Mouse (Mus musculus): Measurements from ENCODE around the gene Card9.

Card9 gene

DNA sequence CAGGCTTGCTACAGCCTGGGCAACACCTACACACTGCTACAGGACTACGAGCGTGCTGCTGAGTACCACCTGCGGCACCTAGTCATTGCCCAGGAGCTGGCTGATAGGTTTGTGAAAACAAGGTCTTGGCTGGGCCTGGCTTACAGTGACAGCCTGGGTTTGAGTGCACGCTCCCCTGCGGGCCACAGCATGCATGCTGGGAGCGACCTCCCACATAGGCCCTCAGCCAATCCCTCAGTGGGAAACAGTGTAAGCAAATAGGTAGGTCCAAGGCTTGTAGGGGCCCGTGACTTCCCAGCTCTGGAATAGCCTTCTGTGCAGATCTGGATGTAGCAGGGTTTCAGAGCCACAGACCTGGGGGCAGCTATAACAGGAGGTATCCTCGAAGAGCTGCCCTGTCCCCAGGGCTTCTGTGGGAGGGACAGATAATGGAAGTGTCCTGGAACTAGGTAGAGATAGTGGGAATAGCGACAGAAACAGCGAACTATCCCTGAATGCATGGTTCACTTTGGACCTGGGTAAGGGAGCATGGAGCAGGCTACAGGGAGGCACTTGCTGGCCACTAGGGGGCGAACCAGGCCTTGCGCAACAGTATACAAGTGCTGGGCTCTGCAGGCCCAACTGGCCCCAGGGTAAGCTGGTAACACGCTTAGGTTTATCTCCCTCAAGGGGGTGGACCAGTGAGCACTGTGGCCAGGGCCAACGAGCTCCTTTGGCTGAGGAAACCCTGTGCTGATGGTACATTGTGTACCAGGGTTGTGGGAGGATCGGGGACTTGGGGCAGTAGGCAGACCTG is 35.1 kb downstream of the Card9 start:
- no peak for DNase-seq (ENCODE audit: low spot score)

DNA sequence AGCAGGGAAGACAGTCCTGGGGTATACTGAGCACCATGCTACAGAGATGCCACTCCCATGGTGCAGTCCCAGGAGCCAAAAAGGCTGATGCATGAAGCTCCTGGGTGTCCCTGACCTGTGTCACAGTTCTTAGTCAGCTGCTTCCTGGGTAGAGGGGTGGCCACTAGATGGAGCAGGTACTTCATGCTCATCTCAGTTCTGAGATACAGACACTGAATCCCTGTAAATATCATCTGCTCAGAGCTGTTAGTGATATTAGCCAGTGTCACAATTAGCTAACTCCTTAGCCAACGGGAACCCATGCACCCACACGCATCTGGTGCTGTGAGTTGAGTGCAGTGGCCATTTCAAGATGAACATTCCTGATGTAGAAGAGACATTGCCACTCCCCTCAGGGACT is 35.8 kb downstream of the Card9 start:
- DNase-seq (ENCODE audit: low spot score): no peak

DNA sequence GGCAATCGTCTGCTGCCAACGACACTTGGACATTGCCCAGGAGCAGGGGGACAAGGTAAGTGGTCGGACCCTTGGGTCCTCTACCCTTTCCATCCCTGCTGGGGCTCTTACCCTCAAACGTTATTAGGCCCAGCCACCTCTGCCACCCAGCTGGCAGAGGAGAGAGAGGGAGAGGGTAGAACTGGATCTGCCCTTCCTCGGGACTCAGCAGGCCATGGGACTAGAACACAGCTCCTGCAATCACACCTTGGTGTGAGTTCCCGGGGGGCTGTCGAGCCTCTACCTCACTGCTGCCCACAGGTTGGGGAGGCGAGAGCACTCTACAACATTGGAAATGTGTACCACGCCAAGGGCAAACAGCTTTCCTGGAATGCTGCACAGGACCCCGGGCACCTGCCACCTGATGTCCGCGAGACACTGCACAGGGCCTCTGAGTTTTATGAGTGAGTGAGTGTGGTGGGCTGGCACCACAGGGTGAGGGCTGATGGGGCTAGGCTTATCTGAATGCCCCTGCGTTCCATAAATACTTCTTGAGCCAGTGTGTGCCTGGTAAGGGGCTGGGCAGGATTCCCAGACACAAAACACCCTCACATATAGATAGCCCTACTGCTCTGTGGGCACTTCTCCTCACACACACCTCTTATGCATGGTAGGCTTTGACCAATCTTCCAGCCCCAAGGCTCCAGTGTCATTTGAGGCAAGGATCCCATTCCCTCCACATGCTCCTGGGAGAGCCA is 37.0 kb downstream of the Card9 start:
- DNase-seq (ENCODE audit: low spot score): no peak

DNA sequence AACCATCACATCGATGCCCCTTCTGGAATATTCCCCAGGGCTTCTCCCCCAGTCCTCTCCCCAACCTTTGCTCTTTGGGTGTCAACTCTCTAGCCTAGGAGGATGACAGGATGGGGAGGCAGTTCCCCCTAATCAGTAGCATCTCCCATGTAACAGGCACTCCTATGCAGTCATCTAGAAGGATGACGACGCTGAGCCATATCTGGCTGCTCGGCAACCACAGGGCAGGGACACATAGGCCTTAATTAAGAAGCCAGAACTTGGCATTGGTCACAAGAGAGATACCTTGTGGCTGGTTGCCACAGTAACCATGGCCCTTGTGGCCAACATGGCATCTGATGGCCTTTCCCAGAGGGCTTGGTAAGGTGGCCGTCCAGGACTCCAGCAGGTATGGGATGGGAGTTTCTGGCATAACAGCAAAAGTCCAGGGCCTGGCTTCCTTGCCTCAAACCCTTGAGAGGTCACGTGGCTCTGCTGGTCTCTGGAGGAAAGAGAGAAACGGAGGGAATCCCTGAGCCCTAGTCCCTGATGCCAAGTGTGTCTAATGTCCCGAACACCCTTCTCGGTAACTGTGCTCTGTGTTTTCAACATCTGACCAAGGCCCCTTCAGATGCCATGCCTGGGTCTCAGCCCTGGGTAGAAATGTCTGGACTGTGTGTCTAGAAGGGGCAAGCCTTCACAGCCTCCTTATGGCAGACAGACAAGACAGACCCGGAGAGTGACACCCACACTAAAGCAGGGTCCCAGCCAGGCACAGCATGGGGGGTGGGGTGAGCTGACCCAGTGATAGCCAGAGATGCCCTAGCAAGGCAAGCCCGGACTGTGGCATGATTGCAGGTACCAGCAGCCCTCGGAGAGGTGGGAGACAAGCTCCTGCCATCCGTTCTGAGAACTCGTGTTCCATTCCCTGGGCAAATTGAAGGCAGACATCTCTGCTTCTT is 40.2 kb downstream of the Card9 start:
- DNase-seq (ENCODE audit: low spot score): no peak

DNA sequence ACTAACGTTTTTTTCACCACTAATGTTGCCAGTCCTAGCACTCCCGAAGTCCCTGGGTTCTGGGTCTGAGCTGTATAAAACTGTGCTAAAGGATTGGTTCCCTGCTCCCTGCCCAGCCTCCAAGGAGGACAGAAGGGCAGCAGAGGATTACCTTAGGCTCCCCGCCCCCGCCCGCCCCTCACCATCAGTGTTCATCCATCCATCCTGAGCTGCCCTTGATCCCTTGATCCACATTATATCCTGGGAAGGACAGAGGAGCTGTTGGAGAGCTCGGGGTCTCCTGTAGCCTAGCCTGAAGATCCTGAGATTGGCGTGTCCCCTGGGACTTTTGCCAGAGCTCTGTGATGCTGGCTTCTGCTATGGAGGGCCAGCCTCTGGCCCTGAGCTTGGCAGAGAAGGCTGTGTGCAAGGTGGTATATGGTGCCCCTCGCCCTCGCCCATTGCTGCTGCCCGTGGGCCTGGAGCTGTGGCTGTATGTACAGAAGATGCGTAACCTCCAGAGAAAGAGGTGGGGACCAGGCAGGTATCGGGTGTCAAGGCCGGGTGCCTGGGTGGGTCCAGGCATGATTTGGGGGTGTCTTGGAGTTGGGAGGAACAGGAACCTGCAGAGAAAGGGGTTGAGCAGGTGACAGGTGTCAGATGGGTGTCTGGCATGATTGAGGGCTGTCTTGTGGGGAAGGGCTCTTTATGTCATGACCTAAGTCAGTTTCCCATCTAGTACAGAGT is 41.0 kb downstream of the Card9 start:
- DNase-seq (ENCODE audit: low spot score): no peak

DNA sequence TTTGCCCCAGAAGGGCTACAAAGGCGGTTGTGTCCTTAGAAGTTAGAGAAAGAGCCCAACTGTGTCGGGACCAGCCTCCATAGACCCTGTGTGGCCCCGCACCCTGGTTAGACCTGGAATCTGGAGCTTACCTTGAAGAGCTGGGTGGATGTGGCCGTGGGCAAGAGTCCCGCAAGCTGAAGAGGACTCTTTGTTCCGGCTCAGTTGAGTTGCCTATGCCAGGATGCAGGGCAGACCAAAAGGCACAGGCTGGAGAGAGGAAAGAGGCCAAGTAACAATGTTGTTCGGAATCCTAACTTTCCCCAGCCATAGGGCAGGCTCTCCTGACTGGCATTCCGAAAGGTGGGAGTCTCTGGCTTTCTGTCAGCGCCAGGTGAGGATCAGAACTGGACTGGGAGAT is 41.6 kb downstream of the Card9 start:
- DNase-seq (ENCODE audit: low spot score): no peak

DNA sequence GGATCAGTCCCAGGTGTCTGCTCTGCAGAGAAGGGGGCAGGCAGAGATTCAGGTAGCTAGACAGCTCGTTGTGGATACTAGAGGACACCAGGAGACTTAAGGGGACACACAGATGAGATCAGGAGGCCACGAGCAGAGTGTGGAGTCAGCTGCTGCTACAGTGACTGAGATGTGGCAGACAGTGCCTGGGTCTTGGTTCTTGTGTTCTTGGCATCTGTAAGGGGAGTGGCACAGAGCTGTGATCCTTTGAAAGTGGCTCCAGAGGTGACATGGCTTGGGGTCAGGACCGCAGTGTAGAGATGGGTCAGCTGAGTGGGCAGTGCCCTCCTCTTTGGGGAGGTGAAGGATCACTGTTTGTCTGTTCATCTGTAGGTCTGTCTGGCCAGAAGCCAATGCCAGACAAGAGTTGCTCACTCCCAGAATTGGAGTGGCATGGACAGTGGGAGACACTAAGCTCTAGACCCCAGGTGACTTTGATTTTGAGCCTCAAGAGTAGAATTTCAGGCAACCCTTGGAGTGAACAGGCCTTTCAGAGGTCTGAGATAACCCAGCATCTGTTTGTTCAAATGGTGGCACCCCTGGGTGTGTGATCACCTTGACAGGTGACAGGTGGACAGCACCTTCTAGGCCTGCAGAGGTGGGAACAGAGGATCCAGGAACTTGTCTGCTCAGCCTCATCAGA is 42.6 kb downstream of the Card9 start:
- DNase-seq (ENCODE audit: low spot score): no peak

DNA sequence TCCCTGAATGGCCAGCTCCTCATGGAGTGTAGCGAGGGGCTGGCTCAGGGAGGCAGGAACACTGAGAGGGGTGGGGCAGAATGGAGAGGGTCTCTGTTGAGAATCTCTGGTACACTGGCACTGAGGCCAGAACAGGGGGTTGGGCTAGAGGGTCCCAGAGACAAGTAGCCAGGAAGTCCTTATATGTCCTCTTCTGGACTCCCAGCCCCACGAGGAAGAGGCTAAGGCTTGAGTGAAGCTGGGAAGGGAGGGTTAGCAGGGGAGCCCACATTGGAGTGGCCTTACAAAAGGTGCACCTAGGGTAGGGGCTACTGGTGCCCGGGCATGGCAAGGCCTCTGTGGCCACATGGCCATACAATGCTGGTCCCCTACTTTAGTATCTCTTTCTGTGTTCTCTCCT is 43.3 kb downstream of the Card9 start:
- DNase-seq (ENCODE audit: low spot score): no peak

DNA sequence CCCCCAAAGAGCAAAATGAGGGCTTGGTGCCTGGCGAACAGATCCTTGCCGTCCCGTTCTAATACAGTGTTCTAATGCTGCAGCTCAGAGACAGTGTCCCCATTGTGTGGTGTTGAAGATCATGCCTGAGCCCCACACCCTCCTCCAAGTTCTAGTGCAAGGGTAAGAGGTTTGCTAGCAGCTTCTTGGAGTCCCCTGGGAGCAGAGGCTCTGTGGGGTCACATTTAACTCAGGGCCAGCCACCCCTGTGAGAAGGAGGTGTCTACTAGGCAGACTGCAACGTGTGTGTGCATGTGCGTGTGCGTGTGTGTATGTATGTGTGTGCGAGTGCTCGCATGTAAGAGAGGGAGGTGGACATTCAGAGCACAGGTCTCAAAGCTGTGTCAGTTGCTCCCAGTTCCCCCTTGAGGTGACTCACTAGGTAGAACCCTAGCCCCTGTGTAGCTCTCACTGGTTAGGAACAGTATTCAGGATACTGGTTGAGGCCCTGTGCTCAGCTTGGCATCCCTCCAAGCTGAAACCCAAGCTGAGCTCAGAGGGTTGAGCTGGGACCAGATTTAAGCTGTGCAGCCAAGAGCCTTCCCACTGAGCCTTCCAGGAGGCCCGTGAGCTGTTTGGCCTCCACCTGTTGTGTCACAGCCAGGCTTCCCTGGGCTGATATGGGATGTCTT is 44.0 kb downstream of the Card9 start:
- no peak for DNase-seq (ENCODE audit: low spot score)

DNA sequence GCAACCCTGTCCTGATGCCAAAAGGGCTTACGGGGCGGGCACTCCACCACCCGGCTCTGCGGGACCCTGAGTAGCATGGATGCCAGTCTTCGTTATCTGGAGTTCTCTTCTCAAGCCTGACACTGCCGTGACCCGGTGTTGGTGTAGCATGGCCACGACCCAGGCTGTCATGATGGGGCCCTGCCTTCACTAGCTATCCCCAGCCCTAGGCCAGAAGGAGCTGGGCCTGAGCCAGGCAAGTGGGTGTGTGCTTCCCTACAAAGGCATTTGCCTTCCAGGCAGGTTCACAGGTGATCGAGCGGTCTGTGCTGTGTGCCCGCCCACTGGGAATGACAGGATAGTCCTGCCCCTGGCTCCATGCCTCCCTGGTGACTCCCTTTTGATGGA is 44.8 kb downstream of the Card9 start:
- DNase-seq (ENCODE audit: low spot score): peak; percentile 54

DNA sequence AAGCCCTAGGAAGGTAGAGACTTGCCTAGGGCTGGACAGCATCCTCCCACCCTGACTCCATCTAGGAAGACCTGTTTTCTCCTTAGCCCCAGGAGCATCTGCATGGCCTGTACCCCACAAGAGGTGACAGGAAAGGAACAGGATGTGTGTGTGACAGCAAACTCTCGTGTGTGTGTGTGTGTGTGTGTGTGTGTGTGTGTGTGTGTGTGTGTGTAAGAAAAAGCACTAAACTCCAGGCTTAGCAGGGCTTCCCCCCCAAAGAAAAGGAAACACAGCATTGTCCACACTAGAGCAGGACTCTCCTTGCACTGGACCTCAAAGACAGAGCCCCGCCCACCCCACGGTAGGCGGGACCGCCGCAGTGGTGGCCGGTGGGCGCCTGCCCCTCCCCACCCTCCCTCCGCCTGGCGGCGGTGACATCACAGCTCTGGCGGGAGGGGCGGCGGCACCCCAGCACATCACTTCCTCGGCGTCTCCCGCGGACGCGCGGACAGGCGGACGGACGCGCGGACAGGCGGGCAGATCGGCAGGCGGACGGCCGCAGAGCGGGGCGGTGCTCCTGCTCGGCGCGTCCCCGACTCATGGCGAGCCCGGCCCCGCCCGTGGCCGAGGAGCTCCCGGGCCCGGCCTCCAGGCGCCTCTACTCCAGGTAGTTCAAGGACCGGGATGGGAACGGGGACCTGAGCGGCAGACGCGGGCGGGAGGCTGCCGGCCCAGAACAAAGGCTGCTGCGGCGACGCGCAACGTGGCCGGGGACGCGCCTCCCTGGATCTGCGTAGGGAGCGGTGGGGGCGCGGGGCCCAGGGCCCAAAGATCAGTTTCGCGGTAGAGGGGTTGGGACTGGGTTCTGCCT is 45.4 kb downstream of the Card9 start, which contains the start of gene Gpsm1:
Gpsm1 (plus strand) TSS at position 444 of the 853 bp plus-strand sequence.
- peak; percentile 68 for DNase-seq (ENCODE audit: low spot score)

DNA sequence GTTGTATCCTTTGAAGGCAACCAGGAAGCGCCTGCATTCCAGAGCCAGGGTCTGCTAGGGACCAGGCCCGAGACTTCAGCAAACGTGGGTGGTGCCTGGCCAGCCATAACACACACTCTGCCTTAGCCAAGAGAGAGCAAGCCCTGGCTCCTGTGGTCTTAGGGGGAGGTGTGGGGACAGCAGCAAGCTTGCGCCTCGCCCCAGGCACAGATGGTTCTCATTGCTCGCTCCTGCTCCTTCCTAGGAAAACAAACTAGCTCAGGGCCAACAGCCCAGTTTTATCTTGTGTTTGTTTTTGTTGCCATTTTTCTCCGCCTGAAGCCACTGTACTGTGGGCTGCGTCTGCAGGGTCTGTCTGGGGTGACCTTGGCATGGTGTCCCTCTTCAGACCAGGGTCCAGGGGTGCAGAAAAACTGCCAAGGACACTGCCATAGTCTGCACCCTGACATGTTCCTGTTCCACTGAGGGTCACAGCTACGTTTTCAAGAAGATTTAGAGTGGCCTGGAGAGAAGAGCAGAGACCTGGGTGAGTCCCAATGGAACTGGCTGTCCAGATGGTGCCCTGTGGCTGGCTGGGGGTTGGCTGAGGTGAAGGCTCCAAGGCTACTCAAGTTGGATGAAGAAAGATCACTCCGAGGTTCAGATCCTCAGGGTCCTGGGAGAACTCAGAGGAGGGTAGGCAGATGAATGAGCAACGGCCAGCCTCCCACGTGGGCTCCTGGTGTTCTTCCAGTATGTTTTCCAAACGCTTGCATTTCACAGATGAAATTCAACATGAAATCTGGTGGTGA is 46.2 kb downstream of the Card9 start:
- peak; percentile 46 for DNase-seq (ENCODE audit: low spot score)

DNA sequence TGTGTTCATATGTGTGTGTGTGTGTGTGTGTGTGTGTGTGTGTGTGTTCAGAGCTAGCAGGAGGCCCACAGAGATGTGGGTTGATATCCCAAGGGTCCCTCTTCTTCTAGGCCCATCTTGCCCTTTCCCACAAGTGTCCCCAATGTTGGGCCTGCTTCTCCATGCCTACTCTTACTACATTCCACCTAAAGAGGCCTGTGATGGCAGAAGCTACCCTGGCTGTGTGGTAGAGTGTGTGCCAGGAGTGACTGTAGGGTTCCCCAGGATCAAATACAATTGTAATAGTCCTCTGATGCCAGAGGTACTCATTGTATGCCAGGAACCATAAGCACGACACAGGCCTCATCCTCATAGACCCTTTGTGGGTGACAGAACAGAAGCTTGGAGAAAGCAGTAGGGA is 47.3 kb downstream of the Card9 start:
- DNase-seq (ENCODE audit: low spot score): no peak

DNA sequence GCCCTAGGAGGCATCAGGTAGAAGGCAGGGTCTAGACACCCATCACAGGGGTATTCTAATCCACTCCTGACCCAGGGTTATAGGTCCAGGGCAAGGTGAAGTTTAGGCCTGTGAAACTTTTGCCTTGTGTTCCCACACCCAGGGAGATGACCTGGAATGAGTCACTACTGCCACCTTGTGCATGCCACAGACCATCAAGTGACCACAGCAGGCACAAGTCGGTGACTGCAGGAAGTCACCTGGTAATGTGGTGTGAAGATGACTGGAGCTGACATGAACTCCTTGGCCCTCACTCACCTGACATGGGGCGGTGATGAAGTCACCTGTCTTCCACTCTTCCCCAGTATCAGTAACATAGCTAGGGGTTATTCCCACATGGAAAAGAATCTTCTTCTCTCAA is 47.9 kb downstream of the Card9 start:
- no peak for DNase-seq (ENCODE audit: low spot score)

DNA sequence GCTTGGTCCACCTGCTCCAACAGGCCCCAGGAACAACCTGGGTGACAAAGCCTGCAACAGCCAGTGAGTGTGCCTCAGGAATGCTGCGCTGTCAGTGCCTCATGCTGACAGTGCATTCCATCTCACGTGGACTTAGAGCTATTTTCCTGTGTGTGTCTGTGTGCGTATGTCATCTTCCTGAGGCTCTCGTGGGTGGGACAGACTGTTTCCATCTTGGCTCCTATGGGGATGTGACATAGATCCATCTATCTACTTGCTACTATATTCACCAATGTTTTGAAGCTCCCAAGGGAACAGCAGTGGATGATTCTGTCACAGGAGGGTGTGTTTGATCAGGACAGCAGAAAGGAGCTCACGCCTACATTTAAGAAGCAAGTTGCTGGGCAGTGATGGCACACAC is 48.8 kb downstream of the Card9 start:
- no peak for DNase-seq (ENCODE audit: low spot score)

DNA sequence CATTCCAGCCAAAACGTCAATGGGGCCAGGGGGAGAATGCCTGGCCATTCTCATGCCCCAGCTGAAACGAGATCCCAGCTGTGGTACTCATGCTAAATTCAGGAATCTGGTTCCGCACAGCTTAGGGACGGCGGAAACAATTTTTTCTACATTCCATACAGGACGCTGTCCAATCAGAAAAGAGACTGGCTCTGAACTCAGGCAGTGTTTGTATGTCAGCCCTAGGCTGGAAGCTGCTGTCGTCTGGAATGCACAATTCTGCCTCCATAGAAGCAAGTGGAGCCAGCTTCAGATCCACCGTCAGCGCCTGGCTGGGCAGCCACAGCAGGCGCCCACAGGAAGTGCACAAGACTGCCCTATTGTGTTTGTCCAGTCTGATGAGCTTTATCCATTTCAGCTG is 51.0 kb downstream of the Card9 start:
- no peak for DNase-seq (ENCODE audit: low spot score)

DNA sequence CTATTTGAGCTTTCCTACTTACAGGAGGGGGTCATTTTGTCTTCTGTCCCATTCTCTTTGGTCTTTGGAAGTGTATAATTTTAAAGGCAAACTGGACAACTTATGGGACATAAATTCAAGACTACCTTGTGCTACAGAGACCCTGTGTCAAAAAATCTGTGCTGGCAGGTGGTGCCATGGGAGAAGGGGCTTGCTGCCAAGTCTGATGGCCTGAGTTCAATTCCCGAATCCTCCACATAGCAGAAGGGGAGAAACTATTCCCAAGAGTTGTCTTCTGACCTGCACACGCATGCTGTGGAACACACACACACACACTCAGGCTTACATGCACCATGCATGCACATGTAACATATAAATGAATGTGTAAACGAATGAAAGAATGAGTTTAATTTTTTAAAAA is 54.0 kb downstream of the Card9 start:
- no peak for DNase-seq (ENCODE audit: low spot score)

DNA sequence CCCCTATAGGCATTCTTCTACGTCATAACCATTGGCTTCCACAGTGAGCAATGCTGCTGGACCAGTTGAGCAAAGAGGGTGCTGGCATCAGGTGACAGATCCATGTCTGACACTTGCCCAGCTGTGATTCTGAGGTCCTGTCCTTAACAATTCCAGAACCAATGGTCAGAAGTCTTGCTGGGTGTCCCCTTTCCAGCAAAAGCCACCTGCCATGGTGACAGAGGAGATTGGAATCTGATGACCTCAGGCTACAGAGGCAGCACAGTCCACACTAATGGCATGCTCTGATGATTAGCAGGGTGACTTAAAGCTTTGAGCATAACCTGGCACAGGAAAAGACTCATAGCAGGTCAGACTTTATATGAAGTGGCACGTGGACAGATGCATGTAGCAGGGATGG is 55.2 kb downstream of the Card9 start:
- DNase-seq (ENCODE audit: low spot score): no peak

DNA sequence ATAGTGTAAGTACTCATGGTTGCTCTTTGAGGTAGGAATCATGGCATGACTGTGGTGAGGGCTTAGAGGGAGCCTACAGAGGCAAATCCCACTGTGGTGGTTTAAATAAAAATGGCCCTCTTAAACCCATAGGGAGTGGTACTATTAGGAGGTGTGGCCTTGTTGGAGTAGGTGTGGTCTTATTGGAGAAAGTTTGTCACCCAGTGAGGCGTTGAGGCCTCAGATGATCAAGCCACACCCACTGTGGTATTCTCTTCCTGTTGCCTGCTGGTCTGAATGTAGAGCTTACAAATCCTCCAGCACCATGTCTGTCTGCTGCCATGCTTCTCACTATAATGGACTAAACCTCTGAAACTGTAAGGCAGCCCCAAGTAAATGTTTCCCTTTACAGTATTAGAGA is 56.0 kb downstream of the Card9 start:
- no peak for DNase-seq (ENCODE audit: low spot score)

Data from ovary, postnatal 14 days (tissue).